Mouse (Mus musculus): Measurements from ENCODE around the gene Rnf135. TPM values are rescaled to one million over a fixed set of nuclear protein-coding genes. Genes with fewer than 3 reads are reported as not detected.
"Not testable (repeated sequence)": the region's sequence is repeated elsewhere in the genome, so short reads cannot be mapped to it uniquely, and the experiment has no call there.

The Rnf135 gene
- polyA plus RNA-seq, 1 experiment from 2014 or later = 5.3 TPM

- WGBS (ENCODE audit: insufficient replicate concordance) = 52% methylated on average over 5 of the region's 5 CpGs
- no peaks in the 10 kb centered on the region for H3K9me3 ChIP-seq (replicated peaks)
These were observed 2.5 kb upstream of the Rnf135 start for GRCm38 (mm10) chr11:80181021-80181749.

DNA sequence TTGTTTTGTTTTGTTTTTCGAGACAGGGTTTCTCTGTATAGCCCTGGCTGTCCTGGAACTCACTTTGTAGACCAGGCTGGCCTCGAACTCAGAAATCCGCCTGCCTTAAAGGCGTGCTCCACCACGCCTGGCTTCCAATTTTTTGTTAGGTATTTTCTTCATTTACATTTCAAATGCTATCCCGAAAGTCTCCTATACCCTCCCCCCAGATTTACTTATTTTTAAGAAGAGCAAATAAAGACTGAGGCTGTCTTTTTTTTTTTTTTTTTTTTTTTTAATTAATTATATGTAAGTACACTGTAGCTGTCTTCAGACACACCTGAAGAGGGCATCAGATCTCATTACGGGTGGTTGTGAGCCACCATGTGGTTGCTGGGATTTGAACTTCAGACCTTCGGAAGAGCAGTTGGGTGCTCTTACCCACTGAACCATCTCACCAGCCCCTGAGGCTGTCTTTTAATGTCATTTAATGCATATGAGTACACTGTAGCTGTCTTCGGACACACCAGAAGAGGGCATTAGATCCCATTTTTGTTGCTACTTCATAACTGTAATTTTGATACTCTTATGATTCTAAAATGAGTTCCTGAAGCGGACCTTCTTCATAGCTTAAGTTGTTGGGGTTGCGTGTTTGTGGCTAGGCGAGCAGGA lies 472 bp upstream of the Rnf135 start:
- Histone ChIP-seq H3K4me2 (peak overlapping the region; percentile 90), H3K9ac (peak overlapping the region; percentile 73), H3K27ac (replicated peaks) (peak overlapping the region; percentile 26; the same call in 1 of the 2 replicates), H3K4me3 (replicated peaks) (peak overlapping the region; percentile 76), H3K4me1 (replicated peaks) (peaks cover 24% of the 10 kb centered on the region)
- not testable (repeated sequence) for H3K36me3 ChIP-seq (replicated peaks); H3K9me3 ChIP-seq (replicated peaks); H3K27me3 ChIP-seq
- ATAC-seq (ENCODE audit: insufficient read depth) = peak; percentile 64
- WGBS (ENCODE audit: insufficient replicate concordance) = 35% methylated on average over 12 of the region's 12 CpGs

More at GRCm38 (mm10) chr11:80181021-80181749, 2.5 kb upstream of the Rnf135 start:
- Histone ChIP-seq H3K4me2 (no peak overlapping the region), H3K36me3 (replicated peaks) (no peaks in the 10 kb centered on the region), H3K27ac (replicated peaks) (no peak overlapping the region), H3K27me3 (no peaks in the 10 kb centered on the region), H3K4me1 (replicated peaks) (peaks cover 24% of the 10 kb centered on the region), H3K4me3 (replicated peaks) (no peak overlapping the region), H3K9ac (no peak overlapping the region)
- no peak for ATAC-seq (ENCODE audit: insufficient read depth)

DNA sequence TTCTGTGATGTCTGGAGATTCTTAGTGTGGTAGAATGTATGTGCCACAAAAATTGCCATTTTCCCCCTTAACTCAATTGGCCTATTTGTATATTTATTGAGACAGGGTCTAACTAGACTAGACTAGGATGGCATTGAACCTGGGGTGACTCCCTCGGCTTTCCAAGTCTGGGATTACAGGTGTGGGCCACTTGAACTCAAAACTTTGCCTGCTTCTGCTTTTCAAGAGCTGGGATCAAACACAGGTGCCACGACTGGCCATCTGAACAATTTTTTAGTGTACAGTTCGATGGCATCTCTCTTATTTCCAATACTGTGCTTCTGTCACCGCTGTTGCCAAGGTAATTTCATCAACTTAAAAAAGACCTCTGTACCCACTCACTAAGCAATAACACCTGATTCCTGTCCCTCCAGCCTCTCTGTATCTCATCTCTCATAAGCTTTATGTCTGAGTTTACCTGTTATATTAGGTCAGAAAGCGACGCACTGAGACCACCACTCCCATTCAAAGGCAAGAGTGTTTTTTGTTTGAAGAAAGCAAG lies 950 bp downstream of the Rnf135 start:
- Histone ChIP-seq H3K9me3 (replicated peaks) (no peaks in the 10 kb centered on the region), H3K4me3 (replicated peaks) (peak overlapping the region; percentile 76), H3K27me3 (no peaks in the 10 kb centered on the region), H3K36me3 (replicated peaks) (no peaks in the 10 kb centered on the region), H3K9ac (0 out of 2 replicates have a peak overlapping the region, but pooled peaks have one; percentile 2), H3K4me1 (replicated peaks) (peaks cover 24% of the 10 kb centered on the region), H3K27ac (replicated peaks) (no peak overlapping the region), H3K4me2 (peak overlapping the region; percentile 90)
- WGBS (ENCODE audit: insufficient replicate concordance) = 70% methylated on average over 6 of the region's 6 CpGs
- no peak for ATAC-seq (ENCODE audit: insufficient read depth)

GRCm38 (mm10) chr11:80185441-80185976 lies 1.9 kb downstream of the Rnf135 start:
- H3K4me3 ChIP-seq (replicated peaks); H3K27me3 ChIP-seq; H3K4me2 ChIP-seq; H3K9ac ChIP-seq; H3K36me3 ChIP-seq (replicated peaks); H3K9me3 ChIP-seq (replicated peaks); H3K27ac ChIP-seq (replicated peaks); ATAC-seq (ENCODE audit: insufficient read depth): not testable (repeated sequence)
- 75% methylated on average over 5 of the region's 5 CpGs for WGBS (ENCODE audit: insufficient replicate concordance)
- peaks cover 24% of the 10 kb centered on the region for H3K4me1 ChIP-seq (replicated peaks)

GRCm38 (mm10) chr11:80190280-80190679 lies 6.6 kb downstream of the Rnf135 start:
- Histone ChIP-seq H3K9ac (no peak overlapping the region), H3K4me1 (replicated peaks) (peaks cover 5% of the 10 kb centered on the region), H3K27ac (replicated peaks) (no peak overlapping the region; the same call in 1 of the 2 replicates), H3K4me3 (replicated peaks) (no peak overlapping the region), H3K4me2 (no peak overlapping the region), H3K27me3 (no peaks in the 10 kb centered on the region), H3K36me3 (replicated peaks) (peaks cover 29% of the 10 kb centered on the region), H3K9me3 (replicated peaks) (no peaks in the 10 kb centered on the region; the same call in 1 of the 2 replicates)
- ATAC-seq (ENCODE audit: insufficient read depth) = peak; percentile 64
- 53% methylated on average over 4 of the region's 4 CpGs for WGBS (ENCODE audit: insufficient replicate concordance)

DNA sequence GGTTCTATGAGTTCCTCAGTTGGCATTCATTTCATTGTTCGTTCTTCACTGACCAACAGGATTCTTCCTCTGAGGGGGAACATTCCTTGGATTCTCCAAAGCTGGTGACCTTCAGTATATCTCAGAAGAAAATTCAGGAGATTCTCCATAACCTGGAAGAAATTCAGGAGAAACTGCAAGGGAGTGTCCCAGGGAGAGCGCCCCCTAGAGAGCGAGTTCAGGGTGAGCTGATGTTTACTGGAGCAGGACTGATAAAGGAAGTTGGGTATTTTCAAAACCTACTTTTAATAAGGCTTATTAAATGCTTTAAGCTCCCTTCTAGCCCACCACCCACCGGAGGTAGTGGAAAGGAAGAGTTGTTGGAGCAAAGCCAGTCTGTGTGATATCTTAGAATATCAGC lies 10.2 kb downstream of the Rnf135 start:
- Histone ChIP-seq H3K4me1 (replicated peaks) (no peaks in the 10 kb centered on the region), H3K4me3 (replicated peaks) (no peak overlapping the region), H3K27me3 (no peaks in the 10 kb centered on the region), H3K36me3 (replicated peaks) (peaks cover 33% of the 10 kb centered on the region), H3K4me2 (no peak overlapping the region), H3K9me3 (replicated peaks) (no peaks in the 10 kb centered on the region; the same call in 1 of the 2 replicates), H3K9ac (no peak overlapping the region), H3K27ac (replicated peaks) (no peak overlapping the region)
- WGBS (ENCODE audit: insufficient replicate concordance) = 64% methylated on average over 4 of the region's 4 CpGs
- no peak for ATAC-seq (ENCODE audit: insufficient read depth)

DNA sequence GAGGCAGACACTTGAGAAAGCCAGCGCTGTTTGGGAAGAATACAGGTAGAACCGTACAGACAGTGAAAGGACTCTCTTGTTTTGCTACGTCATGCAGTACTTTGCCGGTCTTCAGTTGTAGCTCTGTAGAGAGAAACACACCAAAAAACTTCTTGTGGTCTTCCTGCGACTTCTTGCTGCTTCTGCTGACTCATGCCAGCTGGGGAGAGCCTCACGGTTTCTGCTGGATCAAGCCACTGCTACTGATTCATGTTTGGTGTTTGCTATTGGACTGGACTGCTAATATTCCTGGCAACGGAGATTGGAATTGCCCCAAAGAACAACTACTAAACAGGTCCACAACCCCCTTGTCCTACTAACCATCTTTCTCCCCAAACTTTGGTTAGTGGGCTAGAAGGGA lies 12.7 kb downstream of the Rnf135 start:
- Histone ChIP-seq H3K4me3 (replicated peaks) (no peak overlapping the region), H3K9ac (no peak overlapping the region), H3K4me1 (replicated peaks) (no peaks in the 10 kb centered on the region), H3K9me3 (replicated peaks) (no peaks in the 10 kb centered on the region; the same call in 1 of the 2 replicates), H3K27me3 (no peaks in the 10 kb centered on the region), H3K27ac (replicated peaks) (no peak overlapping the region), H3K4me2 (no peak overlapping the region), H3K36me3 (replicated peaks) (peaks cover 30% of the 10 kb centered on the region)
- no peak for ATAC-seq (ENCODE audit: insufficient read depth)
- 63% methylated on average over 7 of the region's 7 CpGs for WGBS (ENCODE audit: insufficient replicate concordance)

DNA sequence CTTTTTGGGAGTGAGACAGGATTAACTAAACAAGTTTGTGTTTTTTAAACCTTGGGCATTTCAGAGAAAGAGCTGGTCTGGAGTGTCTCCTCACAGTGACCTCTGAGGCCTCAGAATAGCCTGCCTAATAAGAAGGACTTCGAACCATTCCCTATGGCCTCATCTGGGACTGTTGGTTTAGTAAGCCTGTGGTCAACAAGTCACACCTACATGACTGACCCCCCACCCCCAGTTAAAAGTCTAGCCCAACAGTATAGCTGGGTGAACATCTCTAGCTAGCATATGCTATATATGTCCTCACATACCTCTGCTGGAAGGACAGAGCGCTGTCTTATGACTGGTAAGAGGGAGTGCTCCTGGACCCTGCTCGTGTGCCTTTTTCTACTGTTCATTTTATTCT lies 15.7 kb downstream of the Rnf135 start:
- Histone ChIP-seq H3K4me2 (no peak overlapping the region), H3K27ac (replicated peaks) (no peak overlapping the region), H3K4me1 (replicated peaks) (no peaks in the 10 kb centered on the region), H3K36me3 (replicated peaks) (peaks cover 12% of the 10 kb centered on the region), H3K27me3 (no peaks in the 10 kb centered on the region), H3K9ac (no peak overlapping the region), H3K9me3 (replicated peaks) (no peaks in the 10 kb centered on the region; the same call in 1 of the 2 replicates), H3K4me3 (replicated peaks) (no peak overlapping the region)
- WGBS (ENCODE audit: insufficient replicate concordance) = 60% methylated on average over 3 of the region's 3 CpGs
- peak; percentile 47 for ATAC-seq (ENCODE audit: insufficient read depth)

- ATAC-seq (ENCODE audit: insufficient read depth) = no peak
- Histone ChIP-seq H3K4me3 (replicated peaks) (no peak overlapping the region), H3K27me3 (no peaks in the 10 kb centered on the region), H3K4me2 (no peak overlapping the region), H3K4me1 (replicated peaks) (no peaks in the 10 kb centered on the region), H3K9ac (no peak overlapping the region), H3K27ac (replicated peaks) (no peak overlapping the region), H3K36me3 (replicated peaks) (peaks cover 8% of the 10 kb centered on the region), H3K9me3 (replicated peaks) (no peaks in the 10 kb centered on the region)
- 80% methylated on average over 2 of the region's 2 CpGs for WGBS (ENCODE audit: insufficient replicate concordance)
These were observed 16.1 kb downstream of the Rnf135 start for GRCm38 (mm10) chr11:80199773-80200172.

DNA sequence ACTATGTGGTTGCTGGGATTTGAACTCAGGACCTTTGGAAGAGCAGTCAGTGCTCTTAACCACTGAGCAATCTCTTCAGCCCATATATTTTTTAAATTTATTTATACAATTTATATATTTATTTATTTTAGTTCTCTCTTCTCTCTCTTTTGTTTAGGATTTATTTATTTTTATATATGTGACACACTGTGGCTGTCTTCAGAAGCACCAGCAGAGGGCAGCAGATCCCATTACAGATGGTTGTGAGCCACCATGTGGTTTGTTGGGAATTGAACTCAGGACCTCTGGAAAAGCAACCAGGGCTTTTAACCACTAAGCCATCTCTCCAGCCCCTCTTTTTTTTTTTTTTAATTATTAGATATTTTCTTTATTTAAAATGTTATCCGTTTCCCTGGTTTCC lies 16.7 kb downstream of the Rnf135 start:
- Histone ChIP-seq H3K27ac (replicated peaks) (no peak overlapping the region), H3K4me2 (no peak overlapping the region), H3K9ac (no peak overlapping the region), H3K9me3 (replicated peaks) (no peaks in the 10 kb centered on the region), H3K27me3 (no peaks in the 10 kb centered on the region), H3K4me3 (replicated peaks) (no peak overlapping the region), H3K36me3 (replicated peaks) (0 out of 2 replicates have a peak, but pooled peaks cover 3% of the 10 kb centered on the region), H3K4me1 (replicated peaks) (no peaks in the 10 kb centered on the region)
- 63% methylated on average over 1 of the region's 1 CpGs for WGBS (ENCODE audit: insufficient replicate concordance)
- no peak for ATAC-seq (ENCODE audit: insufficient read depth)

- ATAC-seq (ENCODE audit: insufficient read depth) = no peak
- 65% methylated on average over 6 of the region's 6 CpGs for WGBS (ENCODE audit: insufficient replicate concordance)
These were observed 18.6 kb downstream of the Rnf135 start for GRCm38 (mm10) chr11:80202296-80202695.

More at GRCm38 (mm10) chr11:80202296-80202695, 18.6 kb downstream of the Rnf135 start:
- Histone ChIP-seq H3K27me3 (no peaks in the 10 kb centered on the region), H3K4me3 (replicated peaks) (no peak overlapping the region), H3K36me3 (replicated peaks) (no peaks in the 10 kb centered on the region), H3K9ac (no peak overlapping the region), H3K9me3 (replicated peaks) (no peaks in the 10 kb centered on the region), H3K27ac (replicated peaks) (0 out of 2 replicates have a peak overlapping the region, but pooled peaks have one; percentile 39), H3K4me2 (no peak overlapping the region), H3K4me1 (replicated peaks) (no peaks in the 10 kb centered on the region)
